ENCODE assay signal across 8 mouse cellular contexts in the genomic region with DNA sequence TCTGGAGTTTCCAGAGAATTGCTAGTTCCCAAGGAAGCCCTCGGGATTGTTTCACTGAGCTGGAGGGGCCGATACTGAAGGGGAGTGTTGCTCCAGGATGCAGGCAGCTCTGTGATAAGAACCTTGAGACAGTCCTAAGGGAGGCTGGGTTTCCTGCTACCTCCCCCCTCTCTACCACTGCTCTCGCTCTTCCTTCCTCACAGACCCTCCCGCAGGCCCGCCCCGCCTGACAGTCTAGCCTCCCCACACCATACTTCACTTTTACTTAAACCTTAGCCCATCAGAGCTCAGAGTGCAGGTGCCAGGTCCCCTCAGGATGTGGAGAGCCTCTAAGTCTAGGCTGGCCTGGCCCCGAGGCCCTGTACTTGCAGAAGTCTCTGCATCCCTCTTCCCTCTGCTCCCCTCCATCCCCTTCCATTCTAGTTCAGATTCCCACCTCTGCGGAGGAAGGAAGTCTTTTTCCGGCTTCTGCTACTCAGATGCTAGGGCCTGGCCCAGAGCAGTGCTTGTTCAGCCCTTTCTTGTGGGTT. TPM values are rescaled to one million over a fixed set of nuclear protein-coding genes. Genes with fewer than 3 reads are reported as not detected.
DNase-seq lines count a peak whose midpoint lies in the region; ATAC-seq and TF ChIP-seq lines count a peak whose summit lies in the region.

No protein-coding gene starts in this region.

- no peak for DNase-seq in embryonic facial prominence, embryonic 14.5 days (ENCODE audit: low spot score)
- DNase-seq in kidney, adult 9 months: peak; percentile 52
- DNase-seq in lung, postnatal 4 days: peak; percentile 59 to 74
- no peak for DNase-seq in urinary bladder, postnatal 36 days (ENCODE audit: low spot score in 2 of 2)
- no peak for DNase-seq in adrenal gland, postnatal 4 days (ENCODE audit: low spot score in 2 of 2)
- DNase-seq in gastrocnemius, adult 8-10 months (ENCODE audit: low spot score in 2 of 2): no peak

- no peak for ATAC-seq in embryonic facial prominence, embryonic 14.5 days (ENCODE audit: low read depth)
- no peak for ATAC-seq in erythroblast, adult 5-6 weeks (replicated peaks; ENCODE audit: low FRiP score, poor library complexity, severe bottlenecking)

- peaks cover 82% of the 10 kb centered on the region for H3K4me1 ChIP-seq in E14TG2a.4 (replicated peaks; ENCODE audit: low read depth, low read length)
- peaks cover 24% of the 10 kb centered on the region for H3K4me1 ChIP-seq in embryonic facial prominence, embryonic 14.5 days (ENCODE audit: control insufficient read depth, insufficient read depth, low read length)

- H3K4me3 ChIP-seq in E14TG2a.4 (replicated peaks; ENCODE audit: low read length): 0 out of 2 replicates have a peak overlapping the region, but pooled peaks have one; percentile 8
- no peak overlapping the region for H3K4me3 ChIP-seq in embryonic facial prominence, embryonic 14.5 days (ENCODE audit: low read depth, low read length)

- H3K9me3 ChIP-seq in E14TG2a.4 (ENCODE audit: low read length): no peaks in the 10 kb centered on the region
- H3K9me3 ChIP-seq in embryonic facial prominence, embryonic 14.5 days (ENCODE audit: control insufficient read depth, low read length): no peaks in the 10 kb centered on the region

- H3K9ac ChIP-seq in embryonic facial prominence, embryonic 14.5 days (ENCODE audit: low read depth, low read length): 0 out of 2 replicates have a peak overlapping the region, but pooled peaks have one; percentile 19

- H3K27me3 ChIP-seq in E14TG2a.4 (ENCODE audit: insufficient read depth, low read length): peaks cover 19% of the 10 kb centered on the region
- no peaks in the 10 kb centered on the region for H3K27me3 ChIP-seq in embryonic facial prominence, embryonic 14.5 days (replicated peaks; ENCODE audit: control insufficient read depth, insufficient read depth, low read length)

- H3K27ac ChIP-seq in embryonic facial prominence, embryonic 14.5 days (replicated peaks; ENCODE audit: low read depth, low read length): 0 out of 2 replicates have a peak overlapping the region, but pooled peaks have one; percentile 30

- H3K4me2 ChIP-seq in embryonic facial prominence, embryonic 14.5 days (ENCODE audit: low read depth, low read length): no peak overlapping the region

- H3K36me3 ChIP-seq in E14TG2a.4 (ENCODE audit: insufficient read depth, low read length): peaks cover 17% of the 10 kb centered on the region
- 0 out of 2 replicates have a peak, but pooled peaks cover 6% of the 10 kb centered on the region for H3K36me3 ChIP-seq in embryonic facial prominence, embryonic 14.5 days (ENCODE audit: control insufficient read depth, insufficient read depth, low read length)

- TF ChIP-seq CTCF in E14TG2a.4 (conservative IDR thresholded peaks at IDR 0.05; ENCODE audit: low read length): no peak

- 48% methylated on average over 9 of the region's 9 CpGs for WGBS in embryonic facial prominence, embryonic 14.5 days

RNA-seq across cellular contexts. Expression of a gene that starts 27.9 kb away (rescaled TPM):
- polyA plus RNA-seq in embryonic facial prominence, embryonic 14.5 days (2014; fragmentation: Nextera tagmentation; extraction: Ambion mirVana): 7.0 and 7.1 TPM in 2 replicates
- 0.38 and 0.84 TPM in 2 replicates for total RNA-seq in erythroblast, adult 5-6 weeks (2015; ENCODE audit: low replicate concordance)
- 0.17 and 0.56 TPM in 2 replicates for total RNA-seq in erythroblast, adult 5-6 weeks (2017; ENCODE audit: low replicate concordance)
- 10 to 100 TPM; 11.0 to 11.2 TPM for total RNA-seq in adrenal gland, postnatal 4 days (2021)
- total RNA-seq in gastrocnemius, adult 8-10 months (2022): 10 to 100 TPM in 3 of 4 experiments, 1 to 10 TPM in 1; 9.2 to 12.8 (median 11.0) TPM

RNA-seq across cellular contexts. Expression of a gene that starts 43.0 kb away (rescaled TPM):
- 33.4 and 40.3 TPM in 2 replicates for polyA plus RNA-seq in embryonic facial prominence, embryonic 14.5 days (2014; fragmentation: Nextera tagmentation; extraction: Ambion mirVana)
- 38.2 and 53.6 TPM in 2 replicates for total RNA-seq in erythroblast, adult 5-6 weeks (2015; ENCODE audit: low replicate concordance)
- total RNA-seq in erythroblast, adult 5-6 weeks (2017; ENCODE audit: low replicate concordance): 69.9 and 74.2 TPM in 2 replicates
- 100 to 1,000 TPM; 119 to 122 TPM for total RNA-seq in adrenal gland, postnatal 4 days (2021)
- 10 to 100 TPM; 18.7 to 25.6 (median 21.5) TPM for total RNA-seq in gastrocnemius, adult 8-10 months (2022)

RNA-seq across cellular contexts. Expression of a gene that starts 57.6 kb away (rescaled TPM):
- polyA plus RNA-seq in embryonic facial prominence, embryonic 14.5 days (2014; fragmentation: Nextera tagmentation; extraction: Ambion mirVana): 42.0 and 42.1 TPM in 2 replicates
- total RNA-seq in erythroblast, adult 5-6 weeks (2015; ENCODE audit: low replicate concordance): 37.1 and 44.3 TPM in 2 replicates
- 72.2 and 83.8 TPM in 2 replicates for total RNA-seq in erythroblast, adult 5-6 weeks (2017; ENCODE audit: low replicate concordance)
- total RNA-seq in adrenal gland, postnatal 4 days (2021): 10 to 100 TPM; 71.6 to 75.0 TPM
- total RNA-seq in gastrocnemius, adult 8-10 months (2022): 10 to 100 TPM; 14.8 to 18.2 (median 16.3) TPM

Comparison
In these comparisons a context has a peak if more than half of its experiments do, and no peak if none do; other contexts are left out.
1. DNase-seq: peak in kidney, adult 9 months (single experiment) and lung, postnatal 4 days (2 of 2); none in embryonic facial prominence, embryonic 14.5 days (single experiment), urinary bladder, postnatal 36 days (0 of 2), adrenal gland, postnatal 4 days (0 of 2) and gastrocnemius, adult 8-10 months (0 of 2).
2. RNA of a gene that starts 27.9 kb away (total RNA-seq): 11.0 to 11.2 TPM in adrenal gland, postnatal 4 days and 9.2 to 12.8 TPM in gastrocnemius, adult 8-10 months; 0.17 to 0.84 TPM in erythroblast, adult 5-6 weeks; every median in the first group is over 4 times any median in the second.